Mouse (Mus musculus): ENCODE data around the gene Flad1.

Flad1 gene

DNA sequence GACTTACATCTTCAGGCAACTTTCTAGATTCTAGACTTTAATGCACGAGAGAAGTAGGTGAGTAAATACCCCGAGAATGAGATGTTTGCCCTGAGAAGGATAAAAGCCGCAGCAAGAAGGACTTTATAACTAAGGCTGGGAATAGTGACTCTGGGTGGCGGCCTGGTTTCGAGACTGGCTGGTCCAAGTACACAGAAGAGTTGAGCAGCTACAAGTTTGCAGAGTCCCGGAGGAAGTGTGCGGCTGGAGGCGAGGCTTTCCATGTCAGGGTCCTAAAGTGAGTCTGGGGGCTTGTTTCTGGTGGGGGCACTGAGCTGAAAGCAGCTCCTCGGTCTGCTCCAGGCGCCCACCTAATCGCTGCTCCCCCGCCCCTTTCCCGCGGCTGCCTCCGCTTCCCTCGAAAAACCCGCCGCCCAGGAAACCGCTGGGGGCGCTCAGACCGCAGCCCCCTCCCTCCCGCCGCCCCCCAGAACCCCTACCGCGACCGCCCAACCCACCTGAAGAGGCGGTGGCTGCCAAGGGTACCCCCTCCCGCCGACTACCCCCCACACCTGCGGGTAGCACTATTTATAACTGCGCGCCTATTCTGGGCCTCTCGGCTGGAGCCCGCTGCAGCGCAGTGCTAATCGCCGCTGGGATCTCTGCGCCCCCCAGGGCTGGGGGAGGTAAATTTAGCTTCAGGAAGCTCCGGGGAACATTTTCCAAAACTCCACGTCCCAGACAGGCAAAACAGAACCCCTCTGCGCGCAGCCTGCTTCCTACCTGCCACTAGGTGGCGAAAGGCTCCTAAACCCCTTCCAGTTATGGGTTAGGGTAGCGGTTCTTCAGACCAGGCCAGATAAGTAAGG, 15.6 kb downstream of the Flad1 start:
- peak in 1 of 2 experiments; percentile 49 for DNase-seq (ENCODE audit: low spot score in 2 of 2)

DNA sequence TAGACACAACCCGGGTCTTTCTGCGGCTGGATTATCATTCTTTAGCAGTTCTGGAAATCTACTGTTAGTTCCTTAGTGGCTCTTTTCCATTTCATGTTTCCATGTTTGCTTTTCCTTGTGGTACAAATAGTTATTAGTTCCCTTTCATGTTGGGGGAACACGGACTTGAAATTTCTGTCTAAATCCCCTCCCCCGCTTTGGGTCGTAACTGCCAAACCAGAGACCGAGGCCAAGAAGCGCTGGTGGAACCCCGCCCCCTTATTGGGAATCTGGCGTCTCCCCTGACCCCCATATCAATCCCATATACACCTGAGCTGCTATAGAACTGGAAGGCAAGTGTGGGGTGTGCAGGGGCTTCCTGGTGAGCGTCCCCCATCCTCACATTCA, 16.3 kb downstream of the Flad1 start:
- DNase-seq (ENCODE audit: low spot score in 2 of 2) = no peak

DNA sequence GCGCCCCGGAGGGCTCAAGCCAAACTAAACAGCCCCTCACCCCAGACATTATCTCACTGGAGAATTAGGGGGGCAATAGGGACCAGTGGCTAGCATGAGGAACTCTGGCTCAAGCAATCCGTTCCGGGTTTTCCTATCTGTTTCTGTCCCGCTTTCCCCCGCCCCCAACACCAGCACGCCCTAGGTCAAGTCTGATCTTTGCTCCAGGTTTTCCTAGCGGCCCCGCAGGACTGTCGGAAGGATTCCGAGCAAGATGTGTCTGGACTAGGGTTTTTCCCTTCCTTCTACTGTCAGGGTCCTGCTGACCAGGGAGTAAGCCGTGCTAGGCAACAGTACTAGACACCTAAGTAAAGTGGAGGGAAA, 16.8 kb downstream of the Flad1 start:
- DNase-seq (ENCODE audit: low spot score in 2 of 2) = peak; percentile 65 to 68

DNA sequence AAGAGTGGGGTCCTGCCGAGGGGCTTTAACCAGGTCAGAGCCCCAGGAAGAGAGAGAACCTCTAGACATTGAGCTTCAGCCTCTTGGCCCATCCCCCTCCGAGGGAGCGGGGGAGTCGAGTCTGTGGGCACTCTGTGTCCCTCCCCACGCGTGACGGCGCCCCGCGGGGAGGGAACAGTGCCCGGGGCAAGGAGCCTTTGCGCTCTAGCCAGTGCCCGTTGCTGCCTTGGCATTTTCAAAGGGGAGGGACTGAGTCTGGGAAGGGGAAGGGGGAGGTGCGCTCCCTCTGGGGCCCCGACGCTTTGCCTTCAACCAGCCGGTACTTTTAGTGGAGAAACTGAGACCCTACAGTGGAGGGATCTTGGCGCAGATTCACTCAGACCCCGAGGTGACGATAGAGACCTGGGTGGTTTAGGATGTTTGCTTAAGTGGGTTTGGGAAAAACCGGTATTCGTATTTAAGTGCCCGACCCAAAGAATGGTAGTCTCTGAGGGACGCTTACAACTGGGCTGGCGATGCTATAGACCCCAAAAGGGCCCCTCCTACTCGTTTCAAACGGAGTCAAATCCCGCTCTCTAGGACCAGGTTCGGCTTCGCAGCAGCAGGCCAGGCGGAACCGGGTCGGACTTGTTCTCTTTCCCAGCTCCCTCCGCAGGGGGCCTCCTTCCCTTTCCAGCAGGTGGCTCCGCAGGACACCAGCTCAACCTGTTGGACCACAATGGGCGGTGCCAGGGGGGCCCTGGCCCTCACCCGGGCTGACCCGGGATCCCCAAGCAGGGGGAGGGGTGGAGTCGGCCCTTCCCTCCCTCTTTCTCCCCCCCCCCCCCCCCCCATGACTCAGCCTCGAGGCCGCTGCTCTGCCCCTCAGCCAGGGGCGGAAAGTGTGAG, 17.4 kb downstream of the Flad1 start, which contains the start of gene Zbtb7b:
Zbtb7b (minus strand) TSS at position 771 of the 888 bp plus-strand sequence.
- peak; percentile 67 to 74 for DNase-seq (ENCODE audit: low spot score in 2 of 2)

DNA sequence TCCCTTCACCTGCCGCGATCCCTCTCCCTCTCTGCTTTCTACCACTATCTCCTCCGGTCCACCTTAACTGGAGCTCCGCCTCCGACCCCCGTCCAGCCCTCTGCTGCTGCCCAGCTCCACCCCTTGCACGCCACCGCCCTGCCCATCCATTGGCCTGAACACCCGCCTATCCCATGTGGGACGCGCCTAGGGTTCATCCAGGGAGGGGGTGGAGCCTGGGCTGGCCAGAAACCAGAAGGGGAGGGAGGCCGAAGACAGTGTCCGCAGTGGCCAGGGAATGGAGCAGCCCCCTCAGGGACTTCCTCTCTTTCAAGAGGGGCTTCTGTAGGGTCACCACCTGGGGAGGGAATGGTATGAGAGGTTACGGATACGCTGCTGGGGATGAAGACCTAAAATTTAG, 18.1 kb downstream of the Flad1 start:
- DNase-seq (ENCODE audit: low spot score in 2 of 2) = peak; percentile 95 to 96

DNA sequence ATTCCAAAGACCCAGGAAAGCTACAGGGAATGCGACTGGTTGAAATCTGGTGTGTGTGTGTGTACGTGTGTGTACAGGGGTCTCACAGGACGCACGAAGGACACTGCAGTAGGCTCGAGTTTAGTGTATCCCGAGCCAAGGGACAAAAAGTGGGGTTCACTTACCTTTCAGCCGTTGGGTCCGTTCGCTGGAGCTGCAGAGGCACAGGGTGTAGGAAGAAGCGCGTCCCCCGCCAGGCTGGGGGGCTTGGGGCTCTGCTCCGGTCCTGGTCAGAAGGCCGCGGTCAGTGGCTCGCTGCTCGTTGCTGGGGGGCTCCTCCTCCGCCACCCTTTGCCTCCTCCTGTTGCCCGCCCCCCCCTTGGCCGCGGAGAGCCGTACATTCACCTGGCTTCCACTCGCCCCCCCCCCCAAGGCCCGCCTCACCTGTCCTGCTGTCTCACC, 18.8 kb downstream of the Flad1 start:
- no peak for DNase-seq (ENCODE audit: low spot score in 2 of 2)

DNA sequence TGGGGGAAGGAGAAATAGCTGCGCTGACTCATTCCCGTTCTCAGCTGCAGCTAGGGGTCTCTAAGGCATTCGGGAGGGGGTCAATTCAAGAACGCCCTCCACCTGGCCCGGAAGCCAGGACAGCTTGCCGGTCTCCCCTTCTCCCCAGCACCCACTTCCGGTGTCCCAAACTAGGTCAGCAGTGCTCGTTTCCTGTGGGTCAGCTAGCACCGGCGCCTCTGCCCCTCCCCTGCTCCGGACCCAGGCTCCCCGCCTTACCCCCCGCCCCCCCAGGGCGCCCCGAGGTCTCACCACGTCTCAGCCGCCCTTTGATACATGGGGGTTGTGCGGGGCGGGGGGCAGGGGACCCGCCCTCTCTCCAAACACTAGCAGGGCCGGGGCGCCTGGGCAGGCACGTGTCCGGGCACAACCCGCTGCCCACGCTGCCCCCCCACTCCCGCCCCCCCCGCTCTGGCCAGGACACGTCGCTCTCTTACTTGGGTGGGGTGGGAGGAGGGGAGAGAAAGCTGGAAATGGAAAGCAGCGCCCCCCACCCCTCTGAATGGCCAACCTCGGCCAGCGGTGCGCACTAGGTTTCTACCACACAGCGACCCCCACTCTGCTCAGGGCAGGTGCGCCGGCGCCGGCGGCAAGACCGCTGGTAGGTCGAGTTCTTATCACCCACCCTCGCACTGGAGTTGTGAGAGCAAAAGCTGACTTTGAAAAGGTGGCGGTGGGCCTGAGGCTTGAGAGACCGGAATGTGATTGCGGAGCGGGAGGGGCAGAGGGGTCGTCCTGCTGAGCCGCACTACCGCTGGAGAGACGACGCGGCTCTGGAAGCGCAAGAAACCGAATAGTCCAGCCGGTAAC, 19.8 kb downstream of the Flad1 start:
- no peak for DNase-seq (ENCODE audit: low spot score in 2 of 2)

DNA sequence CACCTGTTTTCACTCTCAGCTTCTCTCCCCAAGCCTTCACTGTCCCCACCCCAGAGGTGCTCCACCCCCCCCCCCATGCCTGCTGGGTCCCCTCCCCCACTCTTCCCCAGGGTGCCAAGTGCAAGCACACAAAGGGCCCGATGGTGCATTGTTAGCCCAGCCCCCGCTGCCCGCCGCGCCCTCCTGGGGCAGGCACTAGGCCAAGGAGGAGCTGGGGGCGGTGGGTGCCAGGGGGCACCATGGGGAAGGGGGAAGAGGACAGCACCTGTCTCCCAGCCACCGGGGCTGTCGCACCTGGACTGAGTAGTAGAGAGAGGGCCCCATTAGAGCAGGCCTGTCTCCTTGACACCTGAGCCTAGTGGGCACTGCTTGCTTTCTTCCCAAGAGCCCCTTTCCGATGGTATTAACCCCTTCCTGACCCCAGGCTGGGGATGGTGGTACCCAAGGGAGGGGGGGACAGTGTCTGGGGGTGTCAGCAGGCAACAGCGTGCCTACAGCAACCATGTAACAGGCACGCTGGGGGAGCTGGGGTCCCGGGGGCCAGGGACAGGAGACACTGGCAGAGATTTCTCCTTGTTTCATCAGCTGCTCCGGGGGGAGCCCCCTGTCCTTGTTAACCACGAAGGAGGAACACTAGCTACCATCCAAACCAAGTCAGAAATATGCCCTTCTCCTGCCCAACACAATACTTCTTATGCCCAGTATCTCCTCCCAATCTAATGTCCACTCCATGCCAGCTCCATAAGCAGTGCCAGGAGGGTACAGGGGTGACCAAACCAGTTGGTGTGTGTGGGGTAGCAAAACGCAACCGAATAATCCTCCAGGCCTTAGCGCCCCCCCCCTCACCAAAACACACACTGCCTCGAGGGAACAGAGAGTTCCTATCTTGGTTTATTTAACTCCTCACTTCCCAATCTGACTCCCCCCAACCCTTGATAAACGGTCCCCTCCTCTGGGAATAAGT, 20.7 kb downstream of the Flad1 start:
- DNase-seq (ENCODE audit: low spot score in 2 of 2) = peak in 1 of 2 experiments; percentile 12

DNA sequence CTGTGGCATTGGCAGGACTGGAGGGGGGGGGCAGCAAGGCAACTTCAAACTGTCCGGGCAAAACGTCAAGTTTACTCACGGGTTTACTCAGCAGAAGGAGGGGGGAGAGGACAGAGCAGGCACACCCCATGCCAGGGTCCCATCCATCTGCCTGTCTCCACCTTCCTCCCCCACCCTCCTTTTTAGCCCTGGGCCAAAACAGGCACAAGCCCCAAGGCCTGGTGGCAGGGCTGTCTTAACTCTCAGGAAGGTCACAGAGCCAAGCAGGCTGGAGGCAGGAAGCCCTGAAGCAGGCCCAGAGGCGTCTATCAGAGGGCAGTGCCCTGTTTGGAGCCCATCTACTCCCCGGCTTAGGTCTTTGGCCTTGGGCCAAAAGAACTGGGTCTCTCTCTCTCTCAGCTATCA, 21.6 kb downstream of the Flad1 start:
- DNase-seq (ENCODE audit: low spot score in 2 of 2) = peak in 1 of 2 experiments; percentile 12

DNA sequence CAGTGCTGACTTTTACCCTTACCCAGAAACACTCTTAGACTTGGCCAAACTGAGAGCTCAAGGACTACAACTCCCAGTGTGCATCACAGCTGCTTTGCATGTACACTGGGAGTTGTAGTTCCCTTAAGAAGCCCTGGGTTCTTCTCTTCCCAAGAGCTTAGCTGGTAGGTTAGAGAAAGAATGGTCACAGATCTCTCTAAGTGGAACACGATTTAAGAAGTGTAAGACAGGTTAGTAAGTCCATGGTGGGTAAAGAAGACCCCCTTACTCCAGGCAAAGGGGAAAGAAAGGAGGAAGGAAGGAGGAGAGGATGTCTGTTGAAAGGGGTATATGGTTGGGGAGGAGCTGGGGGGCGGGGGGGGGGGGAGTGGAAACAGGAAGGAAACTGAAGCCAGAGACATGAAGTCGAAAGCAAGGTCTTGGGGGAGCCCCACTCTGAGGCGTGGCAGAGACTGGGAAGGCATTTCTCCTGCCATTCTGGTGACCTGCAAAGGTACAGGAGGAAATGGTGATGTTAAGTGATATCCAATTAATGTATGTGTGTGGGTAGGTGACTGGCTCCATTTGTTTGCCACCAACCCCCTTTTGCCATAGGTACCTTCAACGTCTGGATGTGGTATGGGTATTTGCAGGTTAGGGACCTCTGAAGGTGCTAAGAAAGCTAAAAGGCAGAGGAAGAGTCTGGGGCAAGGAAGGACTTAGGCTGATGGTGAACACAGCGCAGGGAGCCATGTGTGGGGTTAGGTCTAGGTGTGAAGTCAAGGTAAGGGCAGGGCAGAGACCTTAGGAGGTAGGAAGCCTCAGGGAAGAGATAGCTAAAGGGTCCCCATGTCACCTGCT, 22.5 kb downstream of the Flad1 start:
- no peak for DNase-seq (ENCODE audit: low spot score in 2 of 2)

DNA sequence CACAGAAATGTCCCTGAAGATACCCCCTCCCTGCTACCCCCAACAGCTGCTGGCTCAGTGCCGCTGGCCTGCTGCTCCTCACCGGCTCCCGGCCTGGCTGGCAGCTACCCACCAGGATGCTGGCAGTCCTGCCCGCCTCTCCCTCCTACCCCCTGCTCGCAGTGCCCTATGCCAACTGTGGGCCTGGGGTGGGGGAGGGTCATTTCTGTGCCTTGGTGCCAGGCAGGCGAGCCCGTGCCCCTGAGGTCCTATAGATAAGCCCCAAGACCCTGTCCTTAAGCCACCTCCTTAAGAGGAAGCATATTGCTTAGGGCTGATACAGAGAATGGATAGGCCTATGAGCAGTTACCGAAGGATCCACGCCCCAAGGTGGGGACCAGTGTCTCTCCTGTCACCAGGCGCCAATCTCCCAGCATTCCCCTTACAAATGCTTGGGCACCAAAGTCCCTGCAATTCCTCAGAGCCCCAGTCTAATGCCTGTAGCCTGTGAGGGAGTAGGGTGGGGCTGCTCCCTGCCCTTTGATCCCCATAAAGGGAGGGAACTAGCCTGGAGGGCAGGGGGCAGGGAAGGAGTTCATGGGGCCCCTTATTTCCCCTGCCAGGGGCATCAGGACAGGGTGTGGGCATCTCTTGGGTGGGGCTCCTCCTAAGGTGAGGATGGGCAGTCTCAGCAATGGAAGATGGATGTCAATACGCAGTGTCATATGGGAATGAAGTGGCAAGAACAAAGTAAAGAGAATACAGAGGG, 23.4 kb downstream of the Flad1 start:
- peak in 1 of 2 experiments; percentile 59 for DNase-seq (ENCODE audit: low spot score in 2 of 2)

DNA sequence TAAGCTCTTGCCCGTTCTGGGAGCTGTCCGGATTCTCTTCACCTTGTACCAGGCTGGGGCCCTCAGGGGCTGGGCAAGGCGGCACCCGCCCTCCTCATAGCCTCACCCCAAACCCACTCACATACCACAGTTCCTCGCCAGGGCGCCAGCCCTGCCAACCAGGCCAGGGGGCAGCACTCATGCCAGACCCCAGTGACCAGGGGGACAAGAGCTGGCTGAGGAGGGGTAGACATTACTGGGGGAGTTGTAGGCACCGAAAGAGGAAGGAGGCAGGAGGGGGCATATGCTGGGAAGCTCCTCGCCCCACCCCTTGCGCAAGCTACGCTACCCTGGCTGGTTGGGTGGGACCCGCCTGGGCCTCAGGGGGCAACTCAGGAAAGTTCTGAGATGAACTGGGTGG, 24.0 kb downstream of the Flad1 start:
- no peak for DNase-seq (ENCODE audit: low spot score in 2 of 2)

DNA sequence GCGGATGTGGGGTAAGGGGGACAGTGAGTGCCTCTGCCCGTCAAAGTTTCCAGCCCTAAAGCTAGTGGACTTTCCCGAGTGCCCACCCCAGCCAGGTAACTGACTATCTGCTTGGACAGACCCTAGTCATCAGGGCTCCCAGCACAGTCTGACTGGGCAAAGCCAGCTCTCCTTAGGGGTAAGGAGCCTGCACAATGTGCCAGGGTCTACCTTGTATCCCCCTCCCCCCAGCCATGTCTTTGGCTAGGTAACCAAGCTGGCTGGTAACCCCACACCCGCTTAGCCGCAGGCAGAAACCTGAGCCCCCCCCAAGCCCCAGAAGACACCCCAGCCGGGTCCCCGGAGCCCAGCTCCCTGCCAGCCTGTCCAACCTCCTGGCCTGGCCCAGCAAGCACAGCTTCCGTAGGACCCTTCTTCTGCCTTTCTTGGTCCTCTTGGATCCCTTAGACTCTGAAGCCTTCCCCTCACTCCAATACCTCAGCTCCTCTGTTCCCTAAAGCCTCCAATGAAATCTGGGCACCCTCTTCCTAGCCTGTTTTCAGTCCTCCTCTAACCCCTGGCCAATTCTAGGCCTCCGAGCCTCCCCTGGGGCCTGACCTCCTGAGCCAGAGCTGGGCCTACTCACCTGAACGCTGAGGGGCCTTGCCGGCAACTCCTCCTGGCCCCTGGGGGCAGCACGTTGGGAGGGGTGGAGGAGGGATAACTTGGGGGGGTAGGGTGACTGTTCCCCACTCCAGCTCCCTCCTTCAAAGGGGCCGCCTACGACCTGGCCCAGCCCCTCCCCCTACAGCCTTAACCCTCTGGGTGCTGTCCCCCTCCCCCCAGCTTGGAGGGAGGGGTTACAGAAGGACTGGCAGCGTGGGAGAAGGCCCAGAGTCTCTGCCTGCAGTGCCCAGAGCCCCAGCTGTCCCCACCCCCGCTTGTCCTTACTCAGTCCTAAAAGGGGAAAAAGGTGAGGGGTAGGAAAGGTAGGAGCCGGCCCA, 24.9 kb downstream of the Flad1 start:
- DNase-seq (ENCODE audit: low spot score in 2 of 2) = no peak

DNA sequence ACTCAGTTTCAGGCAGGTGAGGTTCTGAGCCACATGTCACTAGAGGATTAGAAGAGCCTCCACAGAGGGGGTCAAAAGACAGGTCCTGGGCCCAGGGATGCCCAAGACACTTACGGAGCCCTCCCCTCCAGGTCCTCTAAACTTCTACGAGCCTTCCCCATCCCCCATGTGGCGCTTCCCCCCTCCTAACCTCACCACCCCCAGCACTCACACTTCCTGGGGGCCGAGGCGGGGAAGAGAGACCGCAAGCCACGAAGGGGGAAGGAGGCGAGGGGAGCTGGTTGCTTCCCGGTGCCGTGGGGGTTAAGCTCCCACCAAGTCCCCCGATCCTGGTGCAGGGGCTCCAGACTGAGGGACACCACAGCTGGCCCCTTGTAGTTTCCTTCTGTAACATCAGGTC, 26.2 kb downstream of the Flad1 start:
- no peak for DNase-seq (ENCODE audit: low spot score in 2 of 2)

DNA sequence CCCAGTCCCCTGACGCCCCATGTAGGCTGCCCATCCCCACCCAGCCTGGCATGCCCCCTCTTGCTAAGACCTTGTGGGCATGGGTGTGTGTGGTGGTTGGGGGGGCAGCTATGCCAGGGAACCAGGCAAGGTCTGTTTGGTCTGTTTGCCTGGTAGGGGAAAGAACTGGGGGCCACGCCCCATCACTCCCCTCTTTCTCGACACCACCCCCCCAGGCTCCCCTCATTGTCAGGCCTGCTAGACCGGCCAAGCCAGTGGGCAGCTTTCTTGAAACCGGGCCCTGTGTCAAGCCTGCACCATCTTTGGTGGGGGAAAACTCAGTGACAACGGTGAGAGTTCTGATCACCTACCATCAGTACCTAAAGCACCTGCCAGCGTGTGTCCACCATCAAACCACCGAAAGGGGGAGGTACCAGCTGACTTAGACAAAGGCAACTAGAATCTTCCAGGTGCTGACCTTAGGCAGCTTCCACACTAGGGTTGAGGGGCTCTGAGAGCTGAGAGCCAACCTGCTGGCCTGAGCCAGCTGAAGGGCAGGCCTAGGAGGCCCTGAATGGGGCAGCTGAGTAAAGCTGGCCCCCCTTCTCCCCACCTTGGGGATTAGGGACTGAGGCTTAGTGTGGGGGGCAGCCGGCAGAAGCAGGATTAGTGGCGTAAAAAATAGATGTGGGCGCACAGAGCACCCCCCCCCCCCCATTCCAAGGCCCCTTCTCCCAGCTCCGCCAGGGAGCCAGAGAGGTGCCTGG, 27.2 kb downstream of the Flad1 start:
- no peak for DNase-seq (ENCODE audit: low spot score in 2 of 2)

DNA sequence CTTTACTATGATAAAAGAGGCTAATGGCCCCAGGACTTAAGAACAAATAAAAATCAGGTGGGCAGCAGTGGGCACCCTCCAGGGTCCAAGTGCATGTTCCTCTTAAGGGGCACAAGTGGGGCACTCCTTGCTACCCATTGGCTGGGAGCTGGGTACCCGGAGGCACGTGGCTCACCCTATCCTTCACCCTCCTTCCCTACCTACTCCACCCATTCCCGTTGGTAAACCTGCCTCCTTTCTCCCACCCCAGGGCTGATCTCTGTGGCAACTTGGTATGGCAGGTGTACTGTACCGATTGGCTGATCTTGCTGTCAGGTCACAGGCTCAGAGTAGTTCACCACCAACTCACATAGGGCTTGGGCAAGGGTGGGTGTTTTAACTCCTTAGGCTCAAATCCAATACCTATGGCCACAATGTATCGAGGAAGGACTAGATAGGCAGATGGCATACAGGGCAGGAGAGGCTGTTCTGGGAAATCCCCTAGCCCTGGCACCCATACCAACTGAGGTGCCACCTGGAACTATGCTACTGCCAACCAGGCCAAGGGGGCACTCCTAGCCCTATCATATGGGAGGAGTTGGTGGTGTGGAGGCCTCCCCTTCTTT, 27.9 kb downstream of the Flad1 start:
- no peak for DNase-seq (ENCODE audit: low spot score in 2 of 2)

DNA sequence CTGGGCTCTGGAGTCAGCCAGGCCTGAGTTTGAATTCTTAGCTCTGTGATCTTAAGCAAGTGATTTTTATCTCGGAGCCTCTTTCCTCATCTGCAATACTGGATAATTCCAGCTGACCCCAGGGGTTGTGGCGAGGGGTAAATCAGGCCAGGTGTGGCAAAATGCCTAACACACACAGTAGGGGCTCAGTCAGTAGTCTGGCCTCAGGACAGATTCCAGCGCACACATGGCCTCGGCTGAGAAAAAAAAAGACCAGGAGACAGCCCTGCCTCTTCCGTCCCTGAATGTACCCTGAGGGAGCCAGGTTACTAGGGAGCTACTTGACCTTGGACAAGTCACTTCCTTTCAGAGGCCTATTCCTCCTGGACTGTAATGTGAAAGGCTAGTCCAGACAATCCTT, 28.7 kb downstream of the Flad1 start:
- DNase-seq (ENCODE audit: low spot score in 2 of 2) = no peak

Data from frontal cortex, postnatal 10 days (tissue).